Mouse (Mus musculus) activated CD4-positive, CD25-positive, alpha-beta regulatory T cell, adult 4 months (primary cell): Measurements from ENCODE around the gene Lrrc42. TPM values are rescaled to one million over a fixed set of nuclear protein-coding genes. Genes with fewer than 3 reads are reported as not detected.

Experiments
- ATAC-seq: one replicate; pipeline ENCODE4 v1.8.0; 2017
- polyA plus RNA-seq, 2 experiments: library from polyadenylated mRNA; unstranded; fragments of 100-300 nt; shearing (Covaris generic); gene quantifications; one replicate each; pipeline ENCODE4 v1.2.1; 2017

Gene Lrrc42
- 10 to 100 TPM; 22.5 to 24.6 TPM for polyA plus RNA-seq

DNA sequence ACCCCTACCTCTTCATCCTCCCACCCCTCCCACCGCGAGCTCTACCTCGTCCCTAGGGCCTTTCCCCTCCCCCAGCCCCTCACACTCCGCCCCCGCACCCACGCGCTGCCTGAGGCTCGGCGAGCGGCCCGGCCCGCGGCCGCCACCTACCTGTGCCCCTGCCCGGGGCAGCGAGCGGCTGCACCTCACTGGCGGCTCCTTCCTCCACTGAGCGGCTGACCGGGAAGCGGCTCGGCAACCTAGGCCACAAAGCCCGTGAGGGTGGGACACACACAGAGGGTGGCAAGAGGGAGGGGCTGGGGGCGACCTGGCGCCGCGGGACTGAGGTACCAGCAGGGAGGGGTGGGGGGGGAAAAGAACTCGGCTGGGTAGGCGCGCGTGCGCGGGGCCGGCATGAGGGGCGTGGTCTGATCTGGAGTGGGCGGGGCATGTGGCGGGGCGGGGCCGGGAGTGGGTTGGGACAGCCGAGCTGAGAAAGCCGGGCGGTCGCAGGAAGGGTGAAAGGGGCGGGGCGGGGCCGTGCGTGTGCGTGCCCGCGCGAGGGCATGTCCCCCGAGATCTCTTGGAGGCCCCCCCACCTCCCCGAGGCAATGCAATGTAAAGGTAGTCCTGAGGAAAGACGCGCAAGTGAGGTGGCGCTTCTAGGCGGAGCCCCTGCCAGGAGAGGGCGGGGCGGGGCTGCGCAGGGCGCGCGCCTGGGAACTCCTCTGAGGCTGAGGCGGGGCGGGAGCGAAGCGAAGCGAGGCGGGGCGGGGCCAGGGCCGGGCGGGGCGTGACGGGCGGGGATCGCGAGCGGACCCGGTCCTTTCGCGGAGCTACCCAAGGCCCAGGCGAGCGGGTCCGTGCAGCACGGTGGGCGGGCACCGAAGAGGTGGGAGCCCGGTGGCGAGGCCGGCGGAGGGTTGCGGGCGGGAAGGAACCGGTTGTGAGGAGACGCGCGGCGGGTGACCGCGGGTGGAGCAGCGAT is at the start of gene Lrrc42, which contains the start of gene Hspb11:
TSS of gene Lrrc42 (minus strand) at position 408 of the 967 bp plus-strand sequence.
TSS of gene Hspb11 (plus strand) at position 469 of the 967 bp plus-strand sequence.
- peak; percentile 95 for ATAC-seq

GRCm38 (mm10) chr4:107302832-107303231 is 49.5 kb upstream of the Lrrc42 start:
- no peak for ATAC-seq

GRCm38 (mm10) chr4:107302221-107302620 is 48.9 kb upstream of the Lrrc42 start:
- ATAC-seq: no peak

GRCm38 (mm10) chr4:107300902-107301555 is 47.7 kb upstream of the Lrrc42 start:
- no peak for ATAC-seq

GRCm38 (mm10) chr4:107300371-107300770 is 47.0 kb upstream of the Lrrc42 start:
- ATAC-seq: no peak

DNA sequence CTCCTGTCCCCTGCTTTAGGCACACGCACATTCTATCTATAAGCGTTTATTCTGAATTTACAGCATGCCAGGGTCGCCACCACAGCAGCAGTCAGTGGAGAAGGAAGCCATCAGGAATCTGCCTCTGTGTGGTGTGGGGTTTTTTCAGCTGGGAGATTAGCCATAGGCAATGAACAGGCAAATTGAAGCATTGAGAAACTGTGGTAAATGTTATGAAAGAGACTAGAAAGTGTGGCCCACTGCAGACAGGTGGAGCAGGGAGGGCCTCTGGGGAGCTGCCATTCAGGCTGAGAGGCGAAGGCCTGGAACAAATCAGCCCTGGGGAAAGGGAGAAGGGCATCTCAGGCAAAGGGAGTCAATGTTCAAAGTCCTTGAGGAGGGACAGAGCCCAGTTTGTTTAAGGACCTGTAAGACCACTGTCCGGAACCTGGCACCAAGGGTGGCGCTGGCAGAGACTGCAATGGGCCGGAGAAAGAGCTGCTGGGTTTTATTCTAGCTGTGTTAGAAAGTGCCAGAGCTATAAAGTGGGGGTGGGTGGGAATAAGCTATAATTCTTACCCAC is 46.5 kb upstream of the Lrrc42 start:
- no peak for ATAC-seq

DNA sequence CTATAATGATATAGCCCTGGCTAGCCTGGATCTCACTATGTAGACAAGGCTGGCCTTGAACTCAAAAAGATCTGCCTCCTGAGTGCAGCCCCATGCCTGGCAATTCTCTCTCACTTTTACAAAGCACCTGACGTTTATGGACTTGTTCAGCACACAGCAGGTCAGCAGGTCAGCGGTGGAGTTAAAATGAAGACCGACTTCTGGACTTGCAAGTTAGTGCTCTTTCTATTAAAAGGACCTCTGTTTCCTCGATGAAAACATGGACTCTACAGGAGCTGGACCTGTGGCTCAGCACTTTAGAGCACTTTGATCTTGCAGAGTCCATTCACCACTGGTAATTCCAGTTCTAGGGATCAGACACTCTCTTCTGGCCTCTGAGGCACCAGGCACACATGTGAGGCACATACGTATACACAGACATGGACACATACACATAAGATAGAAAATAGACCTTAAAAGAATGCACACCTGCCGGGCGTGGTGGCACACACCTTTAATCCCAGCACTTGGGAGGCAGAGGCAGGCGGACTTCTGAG is 44.8 kb upstream of the Lrrc42 start:
- ATAC-seq: no peak

GRCm38 (mm10) chr4:107292273-107292662 is 38.9 kb upstream of the Lrrc42 start:
- ATAC-seq: no peak

GRCm38 (mm10) chr4:107291611-107292272 is 38.4 kb upstream of the Lrrc42 start:
- ATAC-seq: no peak

- no peak for ATAC-seq
These were observed 34.2 kb upstream of the Lrrc42 start for GRCm38 (mm10) chr4:107287517-107287916.

DNA sequence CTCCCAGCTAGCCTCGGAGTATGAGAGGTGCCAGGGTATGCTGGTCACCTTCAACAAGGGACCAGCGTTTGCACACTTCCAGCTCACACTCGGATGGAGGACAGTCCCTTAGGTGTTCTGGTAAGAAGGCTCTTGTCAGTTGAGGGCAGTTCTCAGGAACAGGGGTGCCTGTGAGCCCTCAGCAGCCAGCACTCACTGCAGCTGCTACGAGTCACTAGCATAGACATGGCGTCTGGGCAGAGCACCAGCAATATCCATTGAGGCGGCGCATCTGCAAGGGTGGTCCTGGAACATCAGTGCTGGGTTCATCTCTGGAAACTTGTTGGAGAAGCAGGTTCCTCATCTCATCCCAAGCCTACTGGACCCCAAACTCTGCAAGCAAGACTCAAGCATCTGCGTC is 33.1 kb upstream of the Lrrc42 start:
- ATAC-seq: no peak

GRCm38 (mm10) chr4:107285446-107286200 is 32.3 kb upstream of the Lrrc42 start:
- no peak for ATAC-seq

DNA sequence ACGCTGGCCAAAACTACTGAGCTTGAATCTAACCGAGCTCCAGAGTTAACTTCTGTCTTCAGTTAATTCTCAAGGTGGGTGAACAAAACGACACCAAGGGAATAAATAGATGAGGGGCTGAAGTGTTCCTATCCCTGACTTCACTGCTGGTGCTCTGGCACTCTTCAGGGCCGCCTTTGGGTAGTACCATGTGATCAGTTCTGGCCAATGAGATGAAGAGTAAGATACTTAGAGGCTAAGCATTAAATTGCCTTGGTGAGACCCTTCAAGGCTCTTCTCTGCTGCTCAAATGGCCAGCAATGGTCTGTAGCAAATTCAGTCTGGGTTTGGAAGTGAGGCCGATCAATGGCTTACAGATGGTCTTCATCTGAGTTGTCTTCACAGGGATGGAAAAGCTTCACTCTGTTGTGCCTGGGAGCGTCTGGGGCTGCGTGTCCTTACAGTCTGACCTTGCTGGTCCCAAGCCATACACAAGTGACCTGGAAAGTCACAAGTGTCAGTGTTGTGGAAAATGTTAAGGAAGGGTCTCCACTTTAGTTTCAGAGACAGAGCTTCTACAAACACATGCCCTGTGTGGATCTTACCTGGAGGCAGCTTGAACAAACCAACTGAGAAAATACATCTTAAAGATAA is 27.6 kb upstream of the Lrrc42 start:
- no peak for ATAC-seq

DNA sequence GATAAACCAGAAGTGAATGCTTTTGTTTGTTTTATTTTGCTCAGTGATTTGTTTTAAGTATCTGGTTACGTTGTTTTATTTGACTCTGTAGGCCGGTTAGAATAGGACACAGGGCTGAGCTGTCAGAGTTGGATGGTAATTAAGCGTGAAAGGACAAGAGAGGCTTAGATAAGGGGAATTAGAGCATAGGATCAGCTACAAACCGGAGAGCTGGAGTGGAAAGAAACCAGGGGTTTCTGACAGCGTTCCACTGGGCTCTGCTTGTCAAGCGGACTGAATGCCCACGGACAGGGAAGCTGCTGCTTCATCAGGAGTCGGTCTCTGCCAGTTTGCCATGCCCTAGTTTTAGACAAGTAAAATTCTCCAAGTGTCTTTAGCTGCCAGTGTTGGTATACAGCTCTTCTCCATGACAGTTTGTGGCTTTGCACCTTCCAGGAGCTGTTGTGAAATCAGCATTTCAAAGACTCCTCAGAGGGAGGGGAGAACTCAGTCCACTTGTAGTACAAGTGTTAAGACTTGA is 24.9 kb upstream of the Lrrc42 start:
- no peak for ATAC-seq

GRCm38 (mm10) chr4:107274511-107274910 is 21.2 kb upstream of the Lrrc42 start:
- no peak for ATAC-seq

DNA sequence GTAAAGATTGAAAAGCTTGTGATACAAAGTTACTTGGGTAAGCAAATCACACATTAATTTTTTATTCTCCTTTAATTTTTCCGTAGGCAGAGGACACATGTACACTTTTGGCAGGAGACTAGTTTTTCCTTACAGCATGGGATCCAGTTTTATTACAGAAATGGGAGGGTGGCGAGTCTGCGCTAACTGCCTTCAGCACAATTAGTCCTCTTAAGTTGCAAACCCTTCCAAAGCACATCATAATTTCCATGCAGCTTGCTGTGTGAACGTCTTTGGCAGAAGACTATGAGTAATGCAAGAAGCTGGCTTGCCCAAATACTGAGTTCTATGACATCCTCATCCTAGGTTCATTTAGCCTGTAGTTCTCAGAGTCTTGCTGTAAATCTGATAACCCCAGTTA is 20.4 kb upstream of the Lrrc42 start:
- no peak for ATAC-seq

- ATAC-seq: no peak
These were observed 6.7 kb upstream of the Lrrc42 start for GRCm38 (mm10) chr4:107260001-107260400.

GRCm38 (mm10) chr4:107254414-107254813 is 1.1 kb upstream of the Lrrc42 start:
- no peak for ATAC-seq

DNA sequence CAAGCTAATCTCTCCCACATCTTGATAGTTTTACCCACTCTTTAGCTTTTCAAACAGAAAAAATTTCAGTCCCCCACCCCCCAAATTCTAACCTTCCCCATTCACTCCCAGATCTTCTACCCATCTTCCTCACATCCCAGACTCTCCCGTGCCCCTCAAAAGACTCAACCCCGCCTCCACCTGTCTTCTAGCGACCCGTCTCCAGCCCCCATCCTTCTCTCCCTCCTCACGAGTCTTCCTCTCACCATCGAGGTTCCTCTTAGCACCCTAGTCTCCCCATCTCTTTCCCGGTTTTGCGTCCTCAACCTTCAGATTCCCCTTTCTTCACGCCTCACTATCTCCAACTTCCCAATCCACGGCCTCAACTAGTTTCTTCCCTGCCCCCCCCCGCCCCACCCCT is 810 bp downstream of the Lrrc42 start:
- no peak for ATAC-seq

DNA sequence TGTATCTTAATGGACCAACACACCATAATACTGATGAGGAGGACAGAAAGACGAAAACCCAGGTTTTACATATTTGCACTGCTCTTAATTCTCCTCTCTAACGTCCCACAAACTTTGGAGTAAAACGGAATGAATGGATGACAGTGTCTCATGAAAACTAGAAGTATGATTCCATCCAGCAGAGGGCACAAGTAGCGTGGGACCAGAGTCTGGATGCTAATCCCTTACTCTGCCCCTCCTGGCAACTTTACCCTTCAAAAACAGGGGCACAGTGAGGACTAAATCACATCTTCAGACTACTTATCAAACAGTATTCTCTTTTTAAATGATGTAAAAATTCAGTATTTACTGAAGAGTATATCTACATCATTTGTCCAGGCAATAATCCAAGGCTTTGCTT is 2.8 kb downstream of the Lrrc42 start:
- no peak for ATAC-seq

DNA sequence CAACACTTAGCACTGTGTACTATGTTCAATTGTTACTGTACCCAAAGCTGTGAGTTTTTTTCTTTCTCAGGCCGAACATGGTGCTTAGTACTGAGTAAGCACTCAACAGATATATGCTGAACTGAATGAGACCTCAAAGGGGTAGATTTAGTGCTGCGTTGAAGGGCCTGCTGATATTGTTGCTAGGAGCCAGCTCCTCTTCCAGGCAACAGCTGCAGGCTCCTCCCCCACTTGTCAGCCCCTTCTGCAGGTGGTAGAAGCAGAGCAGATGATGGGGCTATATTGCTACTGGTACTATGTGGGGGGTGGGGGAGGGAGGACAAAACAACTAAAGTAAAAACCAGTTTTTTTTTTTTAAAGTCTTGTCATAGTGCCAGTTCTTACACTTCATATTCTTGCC is 3.9 kb downstream of the Lrrc42 start:
- ATAC-seq: no peak
